Mouse (Mus musculus): Measurements from ENCODE around the gene Tex35. TPM values are rescaled to one million over a fixed set of nuclear protein-coding genes. Genes with fewer than 3 reads are reported as not detected.

The Tex35 gene
- polyA plus RNA-seq, 1 experiment from 2014 or later = not detected

DNA sequence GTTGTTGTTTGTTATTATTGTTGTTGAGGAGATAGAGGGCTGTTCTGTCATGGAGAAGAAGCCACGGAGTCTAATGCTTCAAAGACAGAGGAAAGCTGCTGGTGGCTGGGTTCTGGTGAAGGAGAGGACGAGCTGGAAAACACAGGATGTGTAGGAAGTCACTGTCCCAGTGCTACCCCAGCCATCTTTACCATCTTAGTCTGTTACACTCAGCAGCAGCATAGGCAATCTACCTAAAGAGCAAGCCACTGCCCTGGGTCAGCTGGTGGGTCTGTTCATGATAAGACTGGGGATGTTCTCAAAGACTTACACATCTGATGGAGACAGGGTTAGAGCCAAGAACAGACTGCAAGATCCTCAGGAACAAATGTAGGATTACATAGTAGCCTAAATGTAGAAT lies 58.6 kb downstream of the Tex35 start:
- Histone ChIP-seq H3K9ac (no peak overlapping the region), H3K4me2 (no peak overlapping the region), H3K4me3 (no peak overlapping the region), H3K27me3 (replicated peaks) (no peaks in the 10 kb centered on the region), H3K36me3 (no peaks in the 10 kb centered on the region), H3K27ac (ENCODE audit: poor library complexity, severe bottlenecking) (no peak overlapping the region), H3K9me3 (replicated peaks) (no peaks in the 10 kb centered on the region), H3K4me1 (replicated peaks) (peaks cover 22% of the 10 kb centered on the region)
- ATAC-seq (ENCODE audit: insufficient number of reproducible peaks, low FRiP score) = no peak
- 60% methylated on average over 2 of the region's 2 CpGs for WGBS

Other genes with a start within 250 kb of the Tex35 start
- 53.6 and 59.2 TPM in 2 replicates for gene Ralgps2, start 169.1 kb downstream of the Tex35 start, polyA plus RNA-seq (2016; fragmentation: Nextera tagmentation; extraction: Ambion mirVana)

Measured in heart, embryonic 12.5 days (tissue).